19 mouse cellular contexts compared by ENCODE assay signal in genomic region chr2:25287927-25288649, GRCm38 (mm10). TPM values are rescaled to one million over a fixed set of nuclear protein-coding genes. Genes with fewer than 3 reads are reported as not detected.
DNase-seq lines count a peak whose midpoint lies in the region; ATAC-seq and TF ChIP-seq lines count a peak whose summit lies in the region.
"Had no signal": no experiment of that assay in that cellular context is flagged by ENCODE, and none has a peak within 500 bp of the region (broad histone marks: within the 10 kb centered on the region; RNA-seq: fewer than 3 reads in every experiment).

Gene Tmem210 (plus strand): TSS chr2:25288145.

- peak; percentile 68 for DNase-seq in cerebellum, adult 9-11 months
- DNase-seq in cerebellum, adult 8-10 months: no peak
- DNase-seq in kidney, postnatal 0 days (ENCODE audit: low spot score): no peak
- no peak for DNase-seq in midbrain, embryonic 10.5 days (ENCODE audit: low spot score)
- no peak for DNase-seq in midbrain, embryonic 14.5 days
- no peak for DNase-seq in ovary, postnatal 10 days (ENCODE audit: low spot score)
- no peak for DNase-seq in adrenal gland, adult 8-10 months
- DNase-seq: adrenal gland, postnatal 25 days; kidney, postnatal 25 days; lung, postnatal 10 days had no signal

- H3K27ac ChIP-seq in kidney, postnatal 0 days: peak within 1 kb of the TSS; percentile 55
- no peak within 1 kb of the TSS for H3K27ac ChIP-seq in kidney, embryonic 14.5 days (ENCODE audit: low read depth, low read length)
- no peak within 1 kb of the TSS for H3K27ac ChIP-seq in midbrain, embryonic 10.5 days (replicated peaks)
- H3K27ac ChIP-seq in midbrain, embryonic 14.5 days (replicated peaks; ENCODE audit: low read depth, low read length): no peak within 1 kb of the TSS
- H3K27ac ChIP-seq: hindbrain, embryonic 15.5 days; midbrain, embryonic 12.5 days had no signal

- H3K4me2 ChIP-seq in kidney, postnatal 0 days (ENCODE audit: low read length): no peak within 1 kb of the TSS
- no peak within 1 kb of the TSS for H3K4me2 ChIP-seq in kidney, embryonic 14.5 days (replicated peaks; ENCODE audit: low read depth, low read length)
- no peak within 1 kb of the TSS for H3K4me2 ChIP-seq in midbrain, embryonic 14.5 days (ENCODE audit: low read length)
- H3K4me2 ChIP-seq: midbrain, embryonic 12.5 days had no signal

- TF ChIP-seq CTCF in kidney, postnatal 0 days (IDR thresholded peaks at IDR 0.05; ENCODE audit: low read depth): no peak

- ATAC-seq in kidney, postnatal 0 days (replicated peaks; ENCODE audit: low FRiP score, low read depth): no peak
- ATAC-seq in kidney, embryonic 14.5 days (ENCODE audit: low FRiP score, low TSS enrichment): no peak
- no peak for ATAC-seq in midbrain, embryonic 14.5 days (ENCODE audit: low FRiP score, low TSS enrichment)
- ATAC-seq: forebrain, embryonic 16.5 days had no signal

- H3K9ac ChIP-seq in kidney, postnatal 0 days (ENCODE audit: low read depth, low read length): no peak within 1 kb of the TSS
- no peak within 1 kb of the TSS for H3K9ac ChIP-seq in kidney, embryonic 14.5 days (ENCODE audit: low read depth, low read length)
- H3K9ac ChIP-seq in midbrain, embryonic 14.5 days (replicated peaks; ENCODE audit: low read length): no peak within 1 kb of the TSS
- H3K9ac ChIP-seq: midbrain, embryonic 12.5 days had no signal

- H3K36me3 ChIP-seq in kidney, postnatal 0 days (ENCODE audit: insufficient read depth, low read length): peaks cover 29% of the 10 kb centered on the region
- peaks cover 26% of the 10 kb centered on the region for H3K36me3 ChIP-seq in kidney, embryonic 14.5 days (ENCODE audit: control insufficient read depth, insufficient read depth, low read length)
- peaks cover 35% of the 10 kb centered on the region for H3K36me3 ChIP-seq in midbrain, embryonic 10.5 days
- peaks cover 32% of the 10 kb centered on the region for H3K36me3 ChIP-seq in midbrain, embryonic 14.5 days (ENCODE audit: control insufficient read depth, insufficient read depth, low read length)

- no peaks in the 10 kb centered on the region for H3K9me3 ChIP-seq in kidney, postnatal 0 days (replicated peaks; ENCODE audit: low read length)
- no peaks in the 10 kb centered on the region for H3K9me3 ChIP-seq in kidney, embryonic 14.5 days (ENCODE audit: control insufficient read depth, low read length)
- no peaks in the 10 kb centered on the region for H3K9me3 ChIP-seq in midbrain, embryonic 10.5 days (replicated peaks)
- H3K9me3 ChIP-seq in midbrain, embryonic 14.5 days (ENCODE audit: control insufficient read depth, low read length): no peaks in the 10 kb centered on the region
- H3K9me3 ChIP-seq: hindbrain, embryonic 15.5 days; midbrain, embryonic 12.5 days had no signal

- H3K4me1 ChIP-seq in kidney, postnatal 0 days (replicated peaks; ENCODE audit: insufficient read depth, low read length): peaks cover 12% of the 10 kb centered on the region; the same call in 1 of the 2 replicates
- peaks cover 10% of the 10 kb centered on the region; the same call in 1 of the 2 replicates for H3K4me1 ChIP-seq in kidney, embryonic 14.5 days (ENCODE audit: control insufficient read depth, insufficient read depth, low read length)
- H3K4me1 ChIP-seq in midbrain, embryonic 10.5 days: peaks cover 28% of the 10 kb centered on the region
- H3K4me1 ChIP-seq in midbrain, embryonic 14.5 days (ENCODE audit: control insufficient read depth, insufficient read depth, low read length): 0 out of 2 replicates have a peak, but pooled peaks cover 5% of the 10 kb centered on the region

- 82% methylated on average over 6 of the region's 6 CpGs for WGBS in kidney, postnatal 0 days
- 82% methylated on average over 6 of the region's 6 CpGs for whole genome bisulfite sequencing in kidney, embryonic 14.5 days
- 84% methylated on average over 6 of the region's 6 CpGs for WGBS in midbrain, embryonic 10.5 days
- 83% methylated on average over 6 of the region's 6 CpGs for WGBS in midbrain, embryonic 14.5 days

- peaks cover 49% of the 10 kb centered on the region for H3K27me3 ChIP-seq in kidney, postnatal 0 days (ENCODE audit: insufficient read depth, low read length)
- H3K27me3 ChIP-seq in kidney, embryonic 14.5 days (ENCODE audit: control insufficient read depth, insufficient read depth, low read length): peaks cover 51% of the 10 kb centered on the region
- H3K27me3 ChIP-seq in midbrain, embryonic 10.5 days (ENCODE audit: low read depth, poor library complexity, severe bottlenecking): peaks cover 69% of the 10 kb centered on the region
- H3K27me3 ChIP-seq in midbrain, embryonic 14.5 days (ENCODE audit: control insufficient read depth, insufficient read depth, low read length): peaks cover 45% of the 10 kb centered on the region

- no peak within 1 kb of the TSS for H3K4me3 ChIP-seq in kidney, postnatal 0 days (replicated peaks; ENCODE audit: low read depth, low read length)
- no peak within 1 kb of the TSS for H3K4me3 ChIP-seq in kidney, embryonic 14.5 days (ENCODE audit: low read length)
- H3K4me3 ChIP-seq in midbrain, embryonic 10.5 days: 0 out of 2 replicates have a peak within 1 kb of the TSS, but pooled peaks have one; percentile 7
- H3K4me3 ChIP-seq in midbrain, embryonic 14.5 days (replicated peaks; ENCODE audit: low read depth, low read length): no peak within 1 kb of the TSS
- H3K4me3 ChIP-seq: midbrain, embryonic 12.5 days had no signal

RNA-seq across cellular contexts. Expression of gene Tmem210, which starts in this region (rescaled TPM):
- polyA plus RNA-seq in kidney, postnatal 0 days (2015; fragmentation: Nextera tagmentation; extraction: Ambion mirVana): not detected in 2 replicates
- not detected in 2 replicates for polyA plus RNA-seq in kidney, embryonic 14.5 days (2014; fragmentation: Nextera tagmentation; extraction: Ambion mirVana)
- not detected in 2 replicates for polyA plus RNA-seq in midbrain, embryonic 10.5 days (2016; fragmentation: Nextera tagmentation; extraction: Ambion mirVana)
- polyA plus RNA-seq in midbrain, embryonic 14.5 days (2014; fragmentation: Nextera tagmentation; extraction: Ambion mirVana): not detected in 2 replicates
- total RNA-seq in adrenal gland, adult 8-10 months (2022): not detected
- total RNA-seq: adrenal gland, postnatal 25 days; ES-E14; gastrocnemius, postnatal 4 days had no signal
- polyA plus RNA-seq: forebrain, embryonic 16.5 days; heart, embryonic 16.5 days; hindbrain, embryonic 15.5 days; midbrain, embryonic 12.5 days; spleen, adult 2 months; thymus, postnatal 0 days had no signal
